Mouse (Mus musculus) CH12F3 (cell line): ENCODE measurements around the gene Mfsd4a.

ENCODE experiments used
- in situ Hi-C: fragments of 300-500 bp; cut with MboI; formaldehyde crosslinking; loops from 2 replicates; pipeline ENCODE4 v1.14.3; 2020; ENCODE audit warnings: low sequenced_read_pairs

Gene Mfsd4a

GRCm38 (mm10) chr1:132067261-132068255 lies at the start of gene Mfsd4a:
TSS of gene Mfsd4a (minus strand) at chr1:132068062.
- in situ Hi-C loops = no loop called here

- in situ Hi-C loops = loop anchor here (10.0 kb wide), 1 partner anchor 122 kb away; no protein-coding TSS in a partner anchor
Observed at GRCm38 (mm10) chr1:132116606-132117005, 48.7 kb upstream of the Mfsd4a start.

GRCm38 (mm10) chr1:132113098-132113497 lies 45.2 kb upstream of the Mfsd4a start:
- in situ Hi-C loops = loop anchor here (10.0 kb wide), 1 partner anchor 118 kb away; no protein-coding TSS in a partner anchor

- in situ Hi-C loops = loop anchor here (10.0 kb wide), 1 partner anchor 118 kb away; no protein-coding TSS in a partner anchor
Observed at GRCm38 (mm10) chr1:132112426-132112825, 44.6 kb upstream of the Mfsd4a start.

GRCm38 (mm10) chr1:132111411-132111810 lies 43.5 kb upstream of the Mfsd4a start:
- in situ Hi-C loops = loop anchor here (10.0 kb wide), 1 partner anchor 117 kb away; no protein-coding TSS in a partner anchor

GRCm38 (mm10) chr1:132109368-132109767 lies 41.5 kb upstream of the Mfsd4a start:
- in situ Hi-C loops = no loop called here

GRCm38 (mm10) chr1:132104353-132104752 lies 36.5 kb upstream of the Mfsd4a start:
- in situ Hi-C loops = no loop called here

GRCm38 (mm10) chr1:132101953-132102697 lies 34.3 kb upstream of the Mfsd4a start:
- in situ Hi-C loops = no loop called here

GRCm38 (mm10) chr1:132099775-132100174 lies 31.9 kb upstream of the Mfsd4a start:
- in situ Hi-C loops = no loop called here

- in situ Hi-C loops = no loop called here
Observed at GRCm38 (mm10) chr1:132099016-132099415, 31.2 kb upstream of the Mfsd4a start.

- in situ Hi-C loops = no loop called here
Observed at GRCm38 (mm10) chr1:132098076-132098475, 30.2 kb upstream of the Mfsd4a start.

GRCm38 (mm10) chr1:132095356-132096004 lies 27.6 kb upstream of the Mfsd4a start:
- in situ Hi-C loops = no loop called here

GRCm38 (mm10) chr1:132093269-132093668 lies 25.4 kb upstream of the Mfsd4a start:
- in situ Hi-C loops = no loop called here

GRCm38 (mm10) chr1:132090266-132090665 lies 22.4 kb upstream of the Mfsd4a start:
- in situ Hi-C loops = no loop called here

GRCm38 (mm10) chr1:132089767-132090166 lies 21.9 kb upstream of the Mfsd4a start:
- in situ Hi-C loops = no loop called here

GRCm38 (mm10) chr1:132088181-132088671 lies 20.4 kb upstream of the Mfsd4a start:
- in situ Hi-C loops = no loop called here

GRCm38 (mm10) chr1:132085181-132086049 lies 17.6 kb upstream of the Mfsd4a start:
- in situ Hi-C loops = no loop called here

GRCm38 (mm10) chr1:132078413-132078812 lies 10.6 kb upstream of the Mfsd4a start:
- in situ Hi-C loops = no loop called here

GRCm38 (mm10) chr1:132075576-132075975 lies 7.7 kb upstream of the Mfsd4a start:
- in situ Hi-C loops = no loop called here

GRCm38 (mm10) chr1:132070659-132071058 lies 2.8 kb upstream of the Mfsd4a start:
- in situ Hi-C loops = no loop called here
